Mouse (Mus musculus) kidney, adult 2 months (tissue): Measurements from ENCODE around the gene Lss.

Experiments
- CTCF ChIP-seq: fragments of 200-500 bp; conservative IDR thresholded peaks from 2 replicates; pipeline ENCODE4 v1.5.1; 2011; ENCODE audit warnings: low read depth, mild to moderate bottlenecking, control low read depth, low read length, moderate library complexity, mixed read lengths; ENCODE audit not compliant: insufficient read depth, insufficient read length
- POLR2A ChIP-seq: fragments of 200-500 bp; IDR thresholded peaks from one replicate; pipeline ENCODE4 v1.6.1; 2011; ENCODE audit warnings: low read depth, low read length, control low read depth

DNA sequence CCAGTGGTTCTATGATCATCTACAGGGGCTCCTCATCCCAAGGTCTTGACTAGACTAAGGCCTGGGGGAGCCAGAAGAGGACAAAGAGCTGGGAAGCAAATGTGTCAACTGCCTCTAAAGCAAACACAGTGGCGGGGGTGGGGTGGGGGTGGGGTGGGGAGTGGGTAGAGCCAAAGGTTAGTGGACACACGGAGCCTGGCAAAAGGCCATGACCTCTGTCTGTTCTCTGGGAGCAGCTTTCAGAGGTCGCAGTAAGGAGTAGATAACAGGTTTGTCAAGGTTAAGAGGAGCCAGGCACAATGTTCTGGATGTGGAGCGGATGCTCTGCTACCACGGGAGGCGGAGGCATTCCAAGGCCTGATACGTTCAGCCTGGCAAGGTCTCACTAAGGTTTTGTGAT, 45.5 kb downstream of the Lss start:
- TF ChIP-seq CTCF (no peak), POLR2A (no peak)
